Mouse (Mus musculus) kidney, embryonic 15.5 days (tissue): Measurements from ENCODE around the gene Ina. TPM values are rescaled to one million over a fixed set of nuclear protein-coding genes. Genes with fewer than 3 reads are reported as not detected.

Source experiments
- polyA plus RNA-seq: library from polyadenylated mRNA; unstranded; fragments of >200 nt; fragmentation: Nextera tagmentation; extraction: Ambion mirVana; gene quantifications from 2 replicates; pipeline ENCODE4 v1.2.1, GENCODE M21; 2015

Gene Ina
- polyA plus RNA-seq, 1 experiment from 2014 or later: 4.4 TPM

Other genes with a start within 250 kb of the Ina start
- gene Nt5c2, start 455 bp downstream of the Ina start, polyA plus RNA-seq: 79.6 and 81.5 TPM in 2 replicates
- gene Pcgf6, start 36.2 kb downstream of the Ina start, polyA plus RNA-seq: 25.6 and 26.2 TPM in 2 replicates
- gene Taf5, start 53.0 kb downstream of the Ina start, polyA plus RNA-seq: 5.4 and 5.9 TPM in 2 replicates
- 1,312 and 1,558 TPM in 2 replicates for gene Usmg5, start 75.9 kb downstream of the Ina start, polyA plus RNA-seq
- 10.0 and 10.5 TPM in 2 replicates for gene Pdcd11, start 76.1 kb downstream of the Ina start, polyA plus RNA-seq
- gene Calhm2, start 123.6 kb downstream of the Ina start, polyA plus RNA-seq: 5.7 and 7.2 TPM in 2 replicates
- gene Calhm1, start 129.6 kb downstream of the Ina start, polyA plus RNA-seq: not detected in 2 replicates
- not detected in 2 replicates for gene Calhm3, start 143.1 kb downstream of the Ina start, polyA plus RNA-seq
- 4.8 and 6.5 TPM in 2 replicates for gene Neurl1a, start 164.1 kb downstream of the Ina start, polyA plus RNA-seq